Mouse (Mus musculus) forebrain, embryonic 13.5 days (tissue): ENCODE results near the gene Yme1l1. TPM values are rescaled to one million over a fixed set of nuclear protein-coding genes. Genes with fewer than 3 reads are reported as not detected.

Experiments used
- ATAC-seq: fragments of 200-750 bp; cut with Nextera tagmentation; 2 replicates; pipeline ENCODE4 v1.8.0; 2017
- H3K27ac ChIP-seq: fragments of 300-500 bp; sonication (generic); 2 replicates; pipeline ENCODE4 v1.5.1; 2015; ENCODE audit warnings: inconsistent platforms, mild to moderate bottlenecking, moderate library complexity
- H3K27me3 ChIP-seq: fragments of 300-500 bp; sonication (generic); 2 replicates; pipeline ENCODE4 v1.6.1; 2015; ENCODE audit warnings: mild to moderate bottlenecking, inconsistent platforms
- H3K36me3 ChIP-seq: fragments of 300-500 bp; sonication (generic); 2 replicates; pipeline ENCODE4 v1.6.1; 2015; ENCODE audit warnings: mild to moderate bottlenecking, inconsistent platforms; ENCODE audit not compliant: poor library complexity, severe bottlenecking
- H3K4me1 ChIP-seq: fragments of 300-500 bp; sonication (generic); 2 replicates; pipeline ENCODE4 v1.6.1; 2015; ENCODE audit warnings: inconsistent platforms
- H3K4me2 ChIP-seq: fragments of 300-500 bp; sonication (generic); 2 replicates; pipeline ENCODE4 v1.6.1; 2015; ENCODE audit warnings: inconsistent platforms, mild to moderate bottlenecking, moderate library complexity
- H3K4me3 ChIP-seq: fragments of 300-500 bp; sonication (generic); 2 replicates; pipeline ENCODE4 v1.5.1; 2015; ENCODE audit warnings: mild to moderate bottlenecking, inconsistent platforms
- H3K9ac ChIP-seq: fragments of 300-500 bp; sonication (generic); 2 replicates; pipeline ENCODE4 v1.6.1; 2015; ENCODE audit warnings: mild to moderate bottlenecking, inconsistent platforms
- H3K9me3 ChIP-seq: fragments of 300-500 bp; sonication (generic); replicated peaks from 2 replicates; pipeline ENCODE4 v1.6.1; 2016; ENCODE audit warnings: inconsistent platforms
- WGBS: fragments of 180-500 bp; shearing (Covaris S2); methylation state at CpG from one replicate; pipeline ENCODE4 v1.1.7; 2015; 5-methylcytosine and 5-hydroxymethylcytosine counted together
- polyA plus RNA-seq: library from polyadenylated mRNA; unstranded; fragments of >200 nt; fragmentation: Nextera tagmentation; extraction: Ambion mirVana; gene quantifications from 2 replicates; pipeline ENCODE4 v1.2.1, GENCODE M21; 2015

The Yme1l1 gene
- 77.6 and 83.3 TPM in 2 replicates for polyA plus RNA-seq

DNA sequence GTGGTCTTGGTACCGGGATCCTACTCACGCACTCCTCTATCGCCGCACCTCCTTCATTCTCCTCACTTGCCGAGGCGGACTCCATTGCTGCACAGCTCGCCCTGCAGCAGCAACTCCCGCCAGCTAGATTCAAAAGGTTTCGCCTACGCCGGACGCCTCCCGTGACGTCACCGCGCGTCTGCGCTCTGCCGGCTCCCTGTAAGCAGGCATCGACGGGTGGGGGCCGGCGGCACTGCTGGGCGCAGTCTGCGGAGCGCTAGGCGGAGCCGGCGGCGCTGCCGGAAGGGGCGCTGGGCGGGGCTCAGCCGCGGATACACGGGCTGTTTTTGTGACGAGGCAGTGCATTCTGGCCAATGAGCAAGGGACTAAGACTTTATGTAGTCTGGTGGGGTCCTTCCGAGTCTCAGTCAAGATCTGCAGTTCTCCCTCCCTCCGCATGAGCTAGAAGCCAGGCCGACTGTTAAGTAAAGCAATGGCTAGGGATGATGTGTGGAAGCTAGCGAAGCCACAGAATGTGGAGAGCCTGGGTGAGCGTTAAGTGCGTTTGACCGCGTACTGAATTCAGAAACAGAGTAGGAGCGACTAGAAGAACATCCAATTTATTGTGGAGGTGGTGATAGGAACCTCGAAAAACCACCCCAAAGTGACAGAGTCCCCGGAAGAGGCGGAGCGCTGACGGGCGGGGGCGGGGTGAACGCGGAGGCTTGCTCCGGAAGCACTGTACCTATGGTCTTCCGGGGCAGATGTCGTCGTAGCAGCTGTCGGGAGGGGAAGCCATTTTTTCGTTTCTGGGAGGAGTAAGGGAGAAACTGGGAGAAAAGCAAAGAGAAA lies at the start of gene Yme1l1, which contains the start of gene Mastl:
Yme1l1 (plus strand) TSS at position 593 of the 831 bp plus-strand sequence.
Mastl (minus strand) TSS at position 248 of the 831 bp plus-strand sequence.
- H3K4me2 ChIP-seq, result peak within 1 kb of the TSS; percentile 75
- no peaks in the 10 kb centered on the region for H3K27me3 ChIP-seq
- peak within 1 kb of the TSS; percentile 84 for H3K9ac ChIP-seq
- peak within 1 kb of the TSS; percentile 99 for H3K27ac ChIP-seq
- WGBS, result under 1% methylated on average over 61 of the region's 61 CpGs
- peak within 1 kb of the TSS; percentile 85 for H3K4me3 ChIP-seq
- H3K4me1 ChIP-seq, result peaks cover 37% of the 10 kb centered on the region
- ATAC-seq, result peak; percentile 99
- H3K36me3 ChIP-seq, result peaks cover 2% of the 10 kb centered on the region
- no peaks in the 10 kb centered on the region for H3K9me3 ChIP-seq

DNA sequence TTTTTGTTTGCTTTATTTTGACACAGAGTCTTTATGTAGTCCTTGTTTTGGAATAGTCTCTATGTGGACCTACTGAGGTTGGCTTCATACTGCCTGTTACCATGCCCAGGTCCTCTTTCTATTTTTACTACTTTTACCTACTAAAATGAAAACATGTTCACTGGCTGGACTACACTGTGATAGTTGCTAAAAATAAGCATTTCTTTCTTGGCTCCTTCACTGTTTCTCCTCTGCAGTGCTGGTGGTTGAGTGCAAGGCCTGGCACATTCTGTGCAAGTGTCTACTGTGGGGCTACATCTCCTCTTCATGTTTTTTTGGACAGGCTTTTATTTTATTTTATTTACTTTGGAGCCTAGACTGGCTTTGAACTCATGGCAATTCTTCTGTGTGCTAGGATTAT lies 36.6 kb upstream of the Yme1l1 start:
- Histone ChIP-seq H3K9me3 (no peaks in the 10 kb centered on the region), H3K27me3 (no peaks in the 10 kb centered on the region), H3K27ac (no peak overlapping the region), H3K9ac (no peak overlapping the region), H3K4me3 (no peak overlapping the region), H3K4me1 (no peaks in the 10 kb centered on the region), H3K36me3 (peaks cover 21% of the 10 kb centered on the region), H3K4me2 (no peak overlapping the region)
- ATAC-seq, result no peak

DNA sequence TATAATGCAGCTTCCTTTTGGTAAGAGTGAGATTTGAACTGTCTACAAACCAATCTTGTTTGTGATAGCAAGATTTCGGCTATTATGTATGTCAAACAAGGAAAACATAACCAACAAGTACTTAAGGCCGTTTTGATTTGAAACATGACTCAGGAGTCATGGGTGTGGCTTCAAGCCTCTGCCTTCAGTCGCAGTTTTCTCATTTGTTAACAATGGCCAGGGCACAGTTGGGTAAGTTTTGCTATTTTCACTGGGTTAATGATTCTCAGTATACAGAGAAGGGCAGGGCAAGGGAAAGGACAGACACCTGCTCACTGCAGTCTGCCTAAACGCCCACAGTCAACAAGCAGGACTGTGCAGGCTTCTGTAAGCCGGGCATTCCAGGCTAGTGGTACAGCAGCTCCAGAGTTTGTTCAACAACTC lies 959 bp upstream of the Yme1l1 start:
- 9% methylated on average over 5 of the region's 5 CpGs for WGBS
- Histone ChIP-seq H3K4me2 (peak overlapping the region; percentile 75), H3K9ac (peak overlapping the region; percentile 84), H3K9me3 (no peaks in the 10 kb centered on the region), H3K36me3 (no peaks in the 10 kb centered on the region), H3K27ac (peak overlapping the region; percentile 99; the same call in 1 of the 2 replicates), H3K27me3 (no peaks in the 10 kb centered on the region), H3K4me1 (peaks cover 37% of the 10 kb centered on the region), H3K4me3 (peak overlapping the region; percentile 85)
- peak; percentile 8 for ATAC-seq

DNA sequence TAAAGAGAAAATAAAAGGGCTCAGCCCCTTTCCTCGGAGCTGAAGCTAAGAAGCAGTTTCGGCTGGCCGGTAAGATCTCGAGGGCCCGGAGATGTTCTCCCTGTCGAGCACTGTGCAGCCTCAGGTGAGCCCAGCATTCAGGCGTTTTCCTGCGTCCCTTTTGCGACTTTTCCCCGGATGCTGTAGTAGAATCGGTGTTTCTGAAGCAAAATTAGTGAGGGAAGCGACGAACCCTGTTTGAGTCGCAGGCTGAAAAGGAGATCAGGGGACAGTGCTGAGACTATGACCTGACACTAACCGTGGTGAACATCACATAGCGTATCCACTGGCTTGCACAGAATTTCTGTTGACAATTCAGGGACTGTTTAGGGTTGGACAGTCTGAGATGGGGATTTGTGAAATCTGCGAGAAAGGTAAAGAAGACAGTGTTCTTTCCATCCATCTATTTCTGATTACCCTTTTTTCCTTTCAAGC lies 476 bp downstream of the Yme1l1 start:
- peak; percentile 23 for ATAC-seq
- no peaks in the 10 kb centered on the region for H3K9me3 ChIP-seq
- H3K27me3 ChIP-seq, result no peaks in the 10 kb centered on the region
- peak overlapping the region; percentile 99 for H3K27ac ChIP-seq
- peak overlapping the region; percentile 84 for H3K9ac ChIP-seq
- H3K36me3 ChIP-seq, result peaks cover 9% of the 10 kb centered on the region
- whole genome bisulfite sequencing, result 0% methylated on average over 17 of the region's 17 CpGs
- peak overlapping the region; percentile 85 for H3K4me3 ChIP-seq
- peak overlapping the region; percentile 75 for H3K4me2 ChIP-seq
- peaks cover 37% of the 10 kb centered on the region for H3K4me1 ChIP-seq

DNA sequence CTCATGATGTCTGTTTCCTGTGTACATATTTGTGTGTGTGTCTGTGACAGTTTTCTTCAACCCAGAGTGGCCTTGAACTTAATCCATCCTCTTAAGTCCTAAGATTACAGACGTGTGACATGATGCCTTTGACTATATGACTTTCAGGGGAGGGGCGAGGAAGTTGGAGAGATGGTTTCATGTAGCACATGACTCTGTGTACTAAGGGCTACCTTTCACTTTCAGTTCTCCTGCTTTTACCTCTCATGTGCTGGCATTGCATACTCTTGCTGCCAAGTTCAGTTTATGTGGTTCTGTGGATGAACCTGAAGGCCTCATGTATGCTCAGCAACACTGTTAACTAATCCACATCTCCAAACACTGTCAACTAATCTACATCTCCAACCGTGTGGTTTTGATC lies 16.1 kb downstream of the Yme1l1 start:
- Histone ChIP-seq H3K36me3 (peaks cover 73% of the 10 kb centered on the region), H3K27me3 (no peaks in the 10 kb centered on the region), H3K27ac (no peak overlapping the region), H3K4me2 (no peak overlapping the region), H3K4me3 (no peak overlapping the region), H3K4me1 (no peaks in the 10 kb centered on the region), H3K9me3 (no peaks in the 10 kb centered on the region), H3K9ac (no peak overlapping the region)
- no peak for ATAC-seq
- 89% methylated on average over 3 of the region's 3 CpGs for WGBS

DNA sequence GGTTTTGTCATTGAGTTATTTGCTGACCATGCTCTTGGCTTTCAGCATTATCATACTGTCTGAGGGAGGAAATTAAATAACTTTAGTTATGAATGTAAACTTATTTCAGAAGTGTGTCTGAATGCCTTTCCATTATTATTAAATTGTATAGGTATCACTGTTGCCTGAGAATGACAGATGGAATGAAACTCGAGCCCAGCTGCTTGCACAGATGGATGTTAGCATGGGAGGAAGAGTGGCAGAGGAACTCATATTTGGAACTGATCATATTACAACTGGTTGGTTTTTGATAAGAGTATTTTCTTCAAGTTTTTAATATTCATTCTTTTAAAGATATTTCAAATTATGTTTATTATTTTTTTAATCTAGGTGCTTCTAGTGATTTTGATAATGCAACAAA lies 38.2 kb downstream of the Yme1l1 start:
- WGBS, result 85% methylated on average over 1 of the region's 1 CpGs
- no peaks in the 10 kb centered on the region for H3K27me3 ChIP-seq
- no peaks in the 10 kb centered on the region for H3K9me3 ChIP-seq
- no peak overlapping the region for H3K27ac ChIP-seq
- no peak overlapping the region for H3K4me3 ChIP-seq
- peaks cover 65% of the 10 kb centered on the region for H3K36me3 ChIP-seq
- H3K9ac ChIP-seq, result no peak overlapping the region
- H3K4me2 ChIP-seq, result no peak overlapping the region
- ATAC-seq, result no peak
- no peaks in the 10 kb centered on the region for H3K4me1 ChIP-seq

DNA sequence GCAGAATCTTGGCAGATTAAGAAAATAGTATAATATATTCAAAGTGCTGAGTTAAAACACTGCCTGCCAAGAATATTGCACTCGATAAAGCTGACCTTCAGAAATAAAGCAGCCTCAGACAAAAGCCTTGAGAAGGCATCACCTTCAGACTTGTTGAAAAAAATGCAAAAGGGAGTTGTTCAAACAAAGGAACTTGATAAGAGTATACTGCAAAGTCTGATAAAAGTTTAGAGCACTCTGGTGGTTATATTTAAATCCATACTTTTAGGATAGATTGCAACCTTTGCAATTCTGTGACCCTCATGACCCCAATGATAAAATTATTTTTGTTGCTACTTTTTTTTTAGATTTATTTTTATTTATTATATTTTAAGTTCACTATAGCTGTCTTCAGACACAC lies 44.9 kb downstream of the Yme1l1 start:
- Histone ChIP-seq H3K36me3 (peaks cover 26% of the 10 kb centered on the region), H3K4me3 (no peak overlapping the region), H3K27me3 (no peaks in the 10 kb centered on the region), H3K9me3 (no peaks in the 10 kb centered on the region), H3K4me1 (no peaks in the 10 kb centered on the region), H3K27ac (no peak overlapping the region), H3K9ac (no peak overlapping the region), H3K4me2 (no peak overlapping the region)
- ATAC-seq, result no peak
- WGBS, result 94% methylated on average over 1 of the region's 1 CpGs

DNA sequence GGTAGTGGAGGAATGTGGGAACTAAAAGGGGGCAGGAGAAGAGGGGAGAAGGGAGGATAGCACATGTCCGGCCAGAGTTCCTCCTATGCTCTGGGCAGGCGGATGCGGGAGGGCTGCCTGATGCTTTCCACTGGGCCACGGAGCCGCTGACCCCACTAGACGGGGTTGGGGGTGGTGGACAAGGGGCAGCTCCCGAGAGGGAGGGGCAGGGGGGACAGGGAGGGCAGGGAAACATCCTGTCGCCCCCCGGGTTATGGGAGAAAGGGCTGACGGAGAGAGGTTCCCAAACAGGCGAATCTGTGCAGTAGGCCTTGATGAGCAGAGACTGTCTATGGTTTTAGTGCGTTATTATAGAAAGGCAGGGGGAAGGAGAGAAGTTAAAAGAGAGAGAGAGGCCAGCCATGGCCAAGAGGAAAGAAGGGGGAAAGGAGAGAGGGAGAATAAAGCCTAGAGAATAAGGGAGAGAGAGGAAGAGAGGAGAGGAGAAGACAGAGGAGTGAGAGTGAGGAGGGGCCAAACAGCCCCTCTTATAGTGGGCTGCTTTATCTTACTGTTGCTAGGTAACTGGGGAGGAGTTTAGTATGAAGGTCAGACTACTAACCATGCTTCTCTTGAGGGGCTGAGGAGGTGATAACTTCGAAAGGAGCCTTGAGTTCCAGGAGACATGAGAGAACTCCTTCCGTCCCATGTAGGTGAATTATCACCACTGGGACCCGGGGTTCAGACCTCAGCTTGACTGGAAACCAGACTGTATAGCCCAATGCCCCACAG lies 46.9 kb downstream of the Yme1l1 start:
- Histone ChIP-seq H3K27ac (no peak overlapping the region), H3K9me3 (no peaks in the 10 kb centered on the region), H3K27me3 (no peaks in the 10 kb centered on the region), H3K36me3 (peaks cover 20% of the 10 kb centered on the region), H3K4me1 (no peaks in the 10 kb centered on the region), H3K9ac (no peak overlapping the region), H3K4me2 (no peak overlapping the region), H3K4me3 (no peak overlapping the region)
- 64% methylated on average over 15 of the region's 15 CpGs for WGBS
- 0 out of 2 replicates have a peak, but pooled peaks have one; percentile 41 for ATAC-seq

DNA sequence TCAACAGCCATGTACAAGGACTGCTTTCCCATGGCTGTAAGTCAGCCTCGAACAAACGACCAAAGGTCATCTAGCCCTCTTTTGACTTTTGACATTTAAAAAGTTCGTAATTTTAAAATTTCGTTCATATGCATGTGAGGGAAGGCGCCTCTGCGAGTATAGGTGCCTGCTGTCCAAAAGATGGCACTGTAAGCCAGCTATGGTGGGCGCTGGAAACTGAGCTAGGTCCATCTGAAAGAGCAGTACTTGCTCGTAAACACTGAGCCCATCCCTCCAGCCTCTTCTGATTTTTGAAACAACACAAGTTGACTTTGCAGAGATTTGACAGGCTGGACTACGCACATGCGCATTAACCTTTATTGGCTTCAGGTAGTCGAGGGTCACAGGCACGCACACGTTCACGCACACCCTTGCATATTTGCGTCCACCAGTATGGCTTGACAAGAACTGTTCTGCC lies 50.9 kb downstream of the Yme1l1 start, which contains the start of gene 4931423N10Rik:
4931423N10Rik (plus strand) TSS at position 407 of the 457 bp plus-strand sequence.
- no peaks in the 10 kb centered on the region for H3K9me3 ChIP-seq
- ATAC-seq, result no peak
- H3K9ac ChIP-seq, result no peak within 1 kb of the TSS
- H3K27me3 ChIP-seq, result no peaks in the 10 kb centered on the region
- no peak within 1 kb of the TSS for H3K4me3 ChIP-seq
- H3K4me1 ChIP-seq, result no peaks in the 10 kb centered on the region
- WGBS, result 83% methylated on average over 15 of the region's 15 CpGs
- H3K27ac ChIP-seq, result no peak within 1 kb of the TSS
- no peak within 1 kb of the TSS for H3K4me2 ChIP-seq
- no peaks in the 10 kb centered on the region for H3K36me3 ChIP-seq

DNA sequence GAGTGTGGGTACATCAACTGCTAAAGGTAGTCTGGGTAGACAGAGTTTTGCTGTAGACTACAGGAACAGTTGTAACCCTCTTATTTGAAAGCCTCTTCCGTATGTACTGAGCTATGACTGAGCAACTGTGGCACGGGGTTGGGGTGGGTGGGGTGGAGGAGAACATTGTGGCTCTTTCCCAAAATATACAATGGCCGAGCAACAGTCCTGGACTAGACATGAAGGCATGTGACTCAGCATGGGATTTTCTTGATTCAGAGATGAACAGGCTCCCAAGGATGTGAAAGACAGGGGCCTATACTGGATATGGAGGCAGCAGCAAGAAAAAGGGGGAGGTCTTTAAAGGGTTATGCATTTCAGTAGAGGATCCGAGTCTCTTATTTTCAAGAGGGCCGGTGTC lies 57.5 kb downstream of the Yme1l1 start:
- ATAC-seq, result no peak
- no peaks in the 10 kb centered on the region for H3K9me3 ChIP-seq

DNA sequence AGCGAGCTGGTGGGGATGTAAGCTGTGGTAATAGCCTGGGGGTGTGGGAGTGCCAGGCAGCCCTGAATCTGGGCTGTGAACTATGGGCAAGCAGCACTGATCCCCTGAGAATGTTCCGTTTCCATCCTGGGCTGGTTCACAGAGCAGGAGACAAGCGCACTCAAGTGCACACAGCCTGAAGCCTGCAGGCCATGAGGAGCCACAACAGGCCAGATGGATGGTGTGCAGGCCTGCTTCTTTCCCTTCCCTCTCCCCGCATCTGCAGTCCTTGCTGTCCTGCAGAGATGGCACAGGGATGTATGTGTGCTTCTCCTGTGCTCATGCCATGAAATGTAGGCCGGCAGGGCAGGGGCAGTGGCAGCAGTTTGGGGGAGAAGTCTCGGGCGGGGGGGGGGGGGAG lies 69.0 kb downstream of the Yme1l1 start:
- Histone ChIP-seq H3K9me3 (no peaks in the 10 kb centered on the region), H3K27me3 (no peaks in the 10 kb centered on the region), H3K36me3 (no peaks in the 10 kb centered on the region), H3K4me1 (no peaks in the 10 kb centered on the region), H3K4me2 (no peak overlapping the region), H3K27ac (no peak overlapping the region), H3K4me3 (no peak overlapping the region), H3K9ac (no peak overlapping the region)
- ATAC-seq, result no peak
- WGBS, result 62% methylated on average over 7 of the region's 7 CpGs

More for the DNA sequence above, 57.5 kb downstream of the Yme1l1 start:
- Histone ChIP-seq H3K27ac (no peak overlapping the region), H3K36me3 (no peaks in the 10 kb centered on the region), H3K27me3 (no peaks in the 10 kb centered on the region), H3K4me1 (no peaks in the 10 kb centered on the region), H3K4me2 (no peak overlapping the region), H3K9ac (no peak overlapping the region), H3K4me3 (no peak overlapping the region)
- 84% methylated on average over 5 of the region's 5 CpGs for WGBS

DNA sequence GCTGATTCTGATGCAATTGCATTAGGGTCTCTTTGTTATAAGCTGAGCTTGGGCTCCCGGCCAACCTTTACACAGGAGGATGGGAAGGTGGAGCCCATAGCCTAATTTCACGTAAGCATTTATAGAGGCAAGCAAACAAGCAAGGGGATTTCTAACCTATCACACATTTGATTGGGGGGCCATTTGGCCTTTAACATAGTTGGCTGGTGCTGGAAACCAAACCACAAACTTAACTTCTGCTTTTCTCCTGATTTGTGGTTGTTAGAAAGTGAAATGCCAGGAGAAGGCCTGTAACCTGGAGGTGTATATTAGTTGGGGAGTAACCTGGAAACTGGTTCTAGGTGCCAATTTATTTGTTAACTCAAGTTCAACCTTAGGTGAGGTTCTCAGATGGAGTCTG lies 72.3 kb downstream of the Yme1l1 start:
- Histone ChIP-seq H3K9me3 (no peaks in the 10 kb centered on the region), H3K9ac (no peak overlapping the region), H3K27ac (no peak overlapping the region), H3K4me3 (no peak overlapping the region), H3K27me3 (no peaks in the 10 kb centered on the region), H3K4me2 (no peak overlapping the region), H3K4me1 (no peaks in the 10 kb centered on the region), H3K36me3 (no peaks in the 10 kb centered on the region)
- 52% methylated on average over 2 of the region's 2 CpGs for WGBS
- ATAC-seq, result no peak
